Mouse (Mus musculus) intestine, embryonic 15.5 days (tissue): ENCODE measurements around the gene Tdp1. TPM values are rescaled to one million over a fixed set of nuclear protein-coding genes. Genes with fewer than 3 reads are reported as not detected.
A peak's percentile ranks its signal among the peaks of the same experiment; 100 is the strongest.

Experiments used
- ATAC-seq: fragments of 200-750 bp; cut with Nextera tagmentation; 2 replicates; pipeline ENCODE4 v1.8.0; 2017; ENCODE audit warnings: moderate TSS enrichment, moderate library complexity
- H3K27ac ChIP-seq: fragments of 300-500 bp; sonication (generic); 2 replicates; pipeline ENCODE4 v1.5.1; 2015; ENCODE audit warnings: mild to moderate bottlenecking, inconsistent platforms
- H3K27me3 ChIP-seq: fragments of 300-500 bp; sonication (generic); replicated peaks from 2 replicates; pipeline ENCODE4 v1.6.1; 2015; ENCODE audit warnings: inconsistent platforms
- H3K36me3 ChIP-seq: fragments of 300-500 bp; sonication (generic); 2 replicates; pipeline ENCODE4 v1.6.1; 2015; ENCODE audit warnings: inconsistent platforms
- H3K4me1 ChIP-seq: fragments of 300-500 bp; sonication (generic); replicated peaks from 2 replicates; pipeline ENCODE4 v1.6.1; 2015; ENCODE audit warnings: inconsistent platforms
- H3K4me2 ChIP-seq: fragments of 300-500 bp; sonication (generic); replicated peaks from 2 replicates; pipeline ENCODE4 v1.6.1; 2015; ENCODE audit warnings: mild to moderate bottlenecking, inconsistent platforms
- H3K4me3 ChIP-seq: fragments of 300-500 bp; sonication (generic); replicated peaks from 2 replicates; pipeline ENCODE4 v1.5.1; 2015; ENCODE audit warnings: inconsistent platforms
- H3K9ac ChIP-seq: fragments of 300-500 bp; sonication (generic); 2 replicates; pipeline ENCODE4 v1.6.1; 2015; ENCODE audit warnings: inconsistent platforms
- H3K9me3 ChIP-seq: fragments of 300-500 bp; sonication (generic); 2 replicates; pipeline ENCODE4 v1.6.1; 2016; ENCODE audit warnings: inconsistent platforms
- WGBS: fragments of 180-500 bp; shearing (Covaris S2); methylation state at CpG from one replicate; pipeline ENCODE4 v1.1.7; 2015; 5-methylcytosine and 5-hydroxymethylcytosine counted together
- polyA plus RNA-seq: library from polyadenylated mRNA; unstranded; fragments of >200 nt; fragmentation: Nextera tagmentation; extraction: Ambion mirVana; gene quantifications from 2 replicates; pipeline ENCODE4 v1.2.1, GENCODE M21; 2015

Gene Tdp1
- polyA plus RNA-seq, 1 experiment from 2014 or later: 47.9 TPM

GRCm38 (mm10) chr12:99938476-99938875 lies 54.2 kb downstream of the Tdp1 start:
- no peak overlapping the region for H3K27ac ChIP-seq
- ATAC-seq: no peak
- no peak overlapping the region for H3K4me2 ChIP-seq
- H3K4me3 ChIP-seq: no peak overlapping the region
- WGBS: 37% methylated on average over 4 of the region's 4 CpGs
- no peaks in the 10 kb centered on the region for H3K27me3 ChIP-seq
- H3K9ac ChIP-seq: no peak overlapping the region
- no peaks in the 10 kb centered on the region for H3K4me1 ChIP-seq
- H3K9me3 ChIP-seq: no peaks in the 10 kb centered on the region
- no peaks in the 10 kb centered on the region for H3K36me3 ChIP-seq

GRCm38 (mm10) chr12:99939179-99939578 lies 54.9 kb downstream of the Tdp1 start:
- H3K9me3 ChIP-seq: no peaks in the 10 kb centered on the region
- H3K4me3 ChIP-seq: no peak overlapping the region
- ATAC-seq: no peak
- no peaks in the 10 kb centered on the region for H3K36me3 ChIP-seq
- no peaks in the 10 kb centered on the region for H3K27me3 ChIP-seq
- no peak overlapping the region for H3K27ac ChIP-seq
- no peak overlapping the region for H3K9ac ChIP-seq
- WGBS: 79% methylated on average over 6 of the region's 6 CpGs
- no peak overlapping the region for H3K4me2 ChIP-seq
- H3K4me1 ChIP-seq: no peaks in the 10 kb centered on the region

DNA sequence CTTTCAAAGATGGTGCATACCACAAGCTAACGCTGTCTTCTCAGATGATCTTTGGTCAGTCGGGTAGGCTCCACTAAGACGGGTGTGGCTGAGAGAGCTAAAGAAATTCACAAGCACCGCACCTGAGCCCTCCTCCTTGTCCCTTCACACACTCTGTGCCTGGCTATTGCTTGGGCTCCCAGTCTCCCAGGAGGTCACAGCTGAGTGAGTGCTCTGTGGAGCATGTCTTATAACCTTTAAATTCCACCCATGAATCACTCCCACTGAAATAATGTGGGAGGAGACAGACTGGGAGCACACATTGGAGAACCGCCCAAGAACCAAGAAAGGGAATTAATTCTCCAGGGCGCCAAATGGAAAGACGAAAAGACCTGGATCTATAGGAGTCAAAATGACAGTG lies 56.4 kb downstream of the Tdp1 start:
- Histone ChIP-seq H3K27me3 (no peaks in the 10 kb centered on the region), H3K4me1 (no peaks in the 10 kb centered on the region), H3K4me2 (no peak overlapping the region), H3K9me3 (no peaks in the 10 kb centered on the region), H3K4me3 (no peak overlapping the region), H3K36me3 (no peaks in the 10 kb centered on the region), H3K9ac (no peak overlapping the region), H3K27ac (no peak overlapping the region)
- no peak for ATAC-seq
- 79% methylated on average over 7 of the region's 7 CpGs for WGBS

DNA sequence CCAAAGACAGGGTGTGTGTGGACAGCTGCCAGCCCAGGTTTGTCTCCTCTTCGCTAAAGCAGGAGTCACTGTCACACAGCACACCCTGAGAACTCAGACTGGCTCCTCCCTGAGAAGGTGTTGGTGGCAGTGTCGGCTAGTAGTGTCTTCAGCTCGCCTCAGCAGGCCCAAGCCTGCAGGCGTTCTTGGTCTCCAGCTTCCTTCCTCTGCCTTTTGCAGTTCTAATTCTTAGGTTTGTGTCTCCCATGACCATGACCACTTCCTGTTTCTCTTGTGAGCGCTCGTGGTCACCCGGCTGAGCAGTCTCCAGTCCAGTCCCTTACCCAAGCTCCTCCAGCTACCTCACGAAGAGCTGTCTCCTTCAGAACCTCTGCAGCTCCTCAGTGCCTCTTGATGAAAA lies 58.1 kb downstream of the Tdp1 start:
- Histone ChIP-seq H3K27me3 (no peaks in the 10 kb centered on the region), H3K4me2 (no peak overlapping the region), H3K4me1 (no peaks in the 10 kb centered on the region), H3K27ac (no peak overlapping the region), H3K9me3 (no peaks in the 10 kb centered on the region), H3K36me3 (no peaks in the 10 kb centered on the region; the same call in 1 of the 2 replicates), H3K4me3 (no peak overlapping the region), H3K9ac (no peak overlapping the region)
- WGBS: 80% methylated on average over 8 of the region's 8 CpGs
- ATAC-seq: no peak

DNA sequence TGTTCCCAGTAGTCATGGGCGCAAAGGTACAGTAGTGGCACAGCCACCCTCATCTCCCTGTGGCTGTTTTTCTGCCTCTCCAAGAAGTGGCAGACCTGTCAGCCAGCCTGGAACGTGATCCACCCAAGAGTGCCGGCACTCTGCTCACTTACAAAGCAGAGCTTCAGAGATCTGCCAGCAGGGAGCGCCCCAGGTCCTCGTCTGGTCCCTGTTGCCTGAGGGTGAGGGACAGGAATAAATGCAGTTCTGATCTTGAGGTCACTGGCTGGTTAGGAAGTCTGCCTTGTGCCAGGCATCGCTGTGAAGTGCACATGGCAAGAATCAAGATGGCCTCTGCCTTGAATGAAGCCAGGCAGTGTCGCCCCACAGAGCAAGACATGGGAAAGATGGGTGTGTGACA lies 68.6 kb downstream of the Tdp1 start:
- H3K4me1 ChIP-seq: no peaks in the 10 kb centered on the region
- ATAC-seq: no peak
- no peaks in the 10 kb centered on the region for H3K9me3 ChIP-seq
- WGBS: 71% methylated on average over 7 of the region's 7 CpGs
- no peak overlapping the region for H3K9ac ChIP-seq
- no peak overlapping the region for H3K4me2 ChIP-seq
- H3K27ac ChIP-seq: no peak overlapping the region
- H3K36me3 ChIP-seq: no peaks in the 10 kb centered on the region
- H3K27me3 ChIP-seq: no peaks in the 10 kb centered on the region
- H3K4me3 ChIP-seq: no peak overlapping the region

- no peak for ATAC-seq
- H3K4me2 ChIP-seq: no peak overlapping the region
- 79% methylated on average over 7 of the region's 7 CpGs for WGBS
These were observed 72.1 kb downstream of the Tdp1 start for GRCm38 (mm10) chr12:99956411-99956810.

GRCm38 (mm10) chr12:99958068-99959060 lies 74.0 kb downstream of the Tdp1 start:
- H3K27me3 ChIP-seq: peaks cover 4% of the 10 kb centered on the region; the same call in 1 of the 2 replicates
- H3K9me3 ChIP-seq: no peaks in the 10 kb centered on the region
- H3K9ac ChIP-seq: no peak overlapping the region
- no peak overlapping the region for H3K4me2 ChIP-seq
- no peak overlapping the region for H3K27ac ChIP-seq
- 66% methylated on average over 9 of the region's 9 CpGs for WGBS
- no peak for ATAC-seq
- H3K4me1 ChIP-seq: no peaks in the 10 kb centered on the region
- no peaks in the 10 kb centered on the region for H3K36me3 ChIP-seq
- no peak overlapping the region for H3K4me3 ChIP-seq

More at GRCm38 (mm10) chr12:99956411-99956810, 72.1 kb downstream of the Tdp1 start:
- Histone ChIP-seq H3K9ac (no peak overlapping the region), H3K9me3 (no peaks in the 10 kb centered on the region), H3K4me3 (no peak overlapping the region), H3K27ac (no peak overlapping the region), H3K27me3 (no peaks in the 10 kb centered on the region), H3K36me3 (no peaks in the 10 kb centered on the region), H3K4me1 (no peaks in the 10 kb centered on the region)

DNA sequence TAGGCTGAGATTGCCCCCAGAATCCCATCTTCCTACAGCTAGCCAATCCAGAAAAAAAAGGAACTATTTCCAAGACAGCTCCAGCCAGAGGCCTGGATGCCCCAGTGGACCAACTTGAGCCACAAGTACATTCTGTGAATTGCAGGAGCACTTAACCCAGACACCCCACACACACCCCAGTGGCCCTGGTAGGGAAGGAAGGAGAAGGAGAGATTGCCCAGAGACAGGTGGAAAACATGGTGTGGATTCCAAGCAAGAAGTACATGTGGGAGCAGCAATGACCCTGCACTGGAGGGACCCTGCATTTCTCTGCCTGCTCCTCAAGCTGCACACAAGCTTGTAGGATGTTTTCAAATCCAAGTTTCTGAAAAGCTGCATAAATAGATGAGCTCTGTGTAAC lies 75.0 kb downstream of the Tdp1 start:
- H3K9ac ChIP-seq: no peak overlapping the region
- no peak overlapping the region for H3K27ac ChIP-seq
- H3K4me2 ChIP-seq: no peak overlapping the region
- peaks cover 13% of the 10 kb centered on the region for H3K27me3 ChIP-seq
- H3K4me3 ChIP-seq: no peak overlapping the region
- peaks cover under 1% of the 10 kb centered on the region; the same call in 1 of the 2 replicates for H3K4me1 ChIP-seq
- ATAC-seq: no peak
- no peaks in the 10 kb centered on the region for H3K36me3 ChIP-seq
- H3K9me3 ChIP-seq: no peaks in the 10 kb centered on the region

DNA sequence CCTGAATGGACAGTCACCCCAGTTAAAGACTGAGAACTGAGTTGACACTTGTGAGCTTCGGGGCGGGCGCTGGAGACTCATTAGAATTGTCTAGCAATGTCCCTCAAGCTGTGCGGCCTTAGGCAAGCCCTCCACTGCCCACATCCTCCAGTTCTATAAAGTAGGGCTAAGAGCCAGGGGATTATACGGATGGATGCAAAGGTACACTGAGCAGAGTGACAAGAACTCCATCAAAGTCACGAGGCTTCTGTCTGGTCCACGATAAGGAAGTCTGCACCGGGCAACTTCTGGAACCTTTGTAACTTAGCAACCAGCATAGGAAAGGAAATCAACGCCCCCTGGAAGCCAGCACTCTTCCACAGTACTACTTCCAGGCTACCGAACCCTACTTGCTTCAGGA lies 75.6 kb downstream of the Tdp1 start:
- H3K27ac ChIP-seq: no peak overlapping the region
- H3K27me3 ChIP-seq: peaks cover 20% of the 10 kb centered on the region
- WGBS: 33% methylated on average over 10 of the region's 10 CpGs
- H3K9ac ChIP-seq: no peak overlapping the region
- no peak for ATAC-seq
- H3K9me3 ChIP-seq: no peaks in the 10 kb centered on the region
- H3K4me1 ChIP-seq: peaks cover 6% of the 10 kb centered on the region
- no peaks in the 10 kb centered on the region for H3K36me3 ChIP-seq
- H3K4me3 ChIP-seq: no peak overlapping the region
- H3K4me2 ChIP-seq: no peak overlapping the region

DNA sequence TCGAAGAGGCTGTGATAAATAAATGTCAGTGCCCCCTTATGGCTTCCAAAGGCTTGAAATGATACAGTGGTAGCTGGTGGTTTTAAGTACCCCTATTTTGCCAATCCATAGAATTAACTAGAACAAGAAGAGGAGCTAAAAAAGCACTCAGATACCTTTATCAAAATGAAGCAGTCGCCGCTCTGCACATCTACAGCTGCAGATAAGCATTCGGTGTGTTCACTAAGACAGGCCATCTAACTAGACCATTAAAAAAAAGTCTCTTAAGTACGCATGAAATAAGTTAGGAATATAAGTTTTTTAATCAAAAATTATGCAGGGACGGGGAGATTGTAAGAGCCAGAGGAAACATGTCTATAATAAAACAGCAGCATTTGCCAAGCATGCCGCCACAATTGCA lies 76.4 kb downstream of the Tdp1 start:
- no peak overlapping the region for H3K4me3 ChIP-seq
- H3K4me2 ChIP-seq: no peak overlapping the region
- H3K27ac ChIP-seq: no peak overlapping the region
- no peak overlapping the region for H3K9ac ChIP-seq
- peaks cover 13% of the 10 kb centered on the region for H3K4me1 ChIP-seq
- no peaks in the 10 kb centered on the region for H3K36me3 ChIP-seq
- 85% methylated on average over 7 of the region's 7 CpGs for WGBS
- H3K9me3 ChIP-seq: no peaks in the 10 kb centered on the region
- H3K27me3 ChIP-seq: peaks cover 27% of the 10 kb centered on the region
- no peak for ATAC-seq

DNA sequence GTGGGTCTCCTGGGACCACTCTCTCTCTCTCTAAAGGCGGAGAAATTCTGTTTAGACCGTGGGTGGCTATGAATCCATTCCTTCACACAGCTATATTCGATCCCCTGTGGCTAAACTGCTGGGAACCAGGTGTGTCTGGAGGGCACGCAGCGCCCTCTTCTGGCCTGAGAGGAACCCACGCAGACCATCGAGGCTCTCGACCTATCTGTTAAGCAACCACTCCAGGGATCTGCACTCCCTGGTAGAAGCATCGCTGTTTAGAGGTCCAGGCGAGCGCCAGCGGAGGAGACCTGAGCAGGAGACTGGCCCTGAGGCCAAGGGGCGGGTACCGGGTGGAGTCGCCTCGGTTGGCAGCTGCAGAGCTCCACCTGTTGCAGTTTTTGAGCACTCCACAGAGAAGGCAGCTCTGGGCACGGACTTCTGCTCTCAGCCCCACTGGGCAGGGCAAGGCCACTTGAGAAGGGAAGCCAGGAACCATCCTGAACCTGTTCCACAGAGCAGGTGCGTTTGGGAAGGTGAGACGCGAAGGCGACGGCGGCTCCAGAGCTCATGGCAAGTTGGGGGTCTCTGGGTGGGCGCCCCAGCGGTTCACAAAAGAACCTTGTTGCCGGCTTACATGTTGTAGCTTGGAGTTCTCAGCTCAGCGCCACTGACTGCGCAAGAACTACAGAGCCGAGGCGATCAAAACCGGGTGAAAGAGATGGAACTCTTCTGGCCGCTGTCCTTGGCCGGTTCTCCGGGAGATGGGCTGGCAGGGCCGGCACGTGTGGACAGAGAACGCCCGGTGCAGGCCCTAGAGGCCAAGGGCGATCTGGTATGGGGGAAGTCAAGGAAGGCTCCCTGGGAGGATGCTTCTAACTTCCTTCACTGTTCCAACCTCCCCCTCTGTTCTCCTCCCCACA lies 80.2 kb downstream of the Tdp1 start, which contains the start of gene Kcnk13:
Kcnk13 (plus strand) TSS at position 199 of the 902 bp plus-strand sequence.
- Histone ChIP-seq H3K9ac (peak within 1 kb of the TSS; percentile 34; the same call in 1 of the 2 replicates), H3K27me3 (peaks cover 62% of the 10 kb centered on the region), H3K4me3 (peak within 1 kb of the TSS; percentile 51), H3K9me3 (no peaks in the 10 kb centered on the region), H3K4me2 (peak within 1 kb of the TSS; percentile 98), H3K27ac (no peak within 1 kb of the TSS), H3K4me1 (peaks cover 26% of the 10 kb centered on the region), H3K36me3 (no peaks in the 10 kb centered on the region)
- WGBS: 1% methylated on average over 39 of the region's 39 CpGs
- peak; percentile 81 for ATAC-seq
